Mouse (Mus musculus): ENCODE data around the gene Rbm5. TPM values are rescaled to one million over a fixed set of nuclear protein-coding genes. Genes with fewer than 3 reads are reported as not detected.

The Rbm5 gene
- polyA plus RNA-seq, 1 experiment from 2014 or later: 118 TPM

GRCm38 (mm10) chr9:107698611-107699190, 72.1 kb downstream of the Rbm5 start:
- peak overlapping the region; percentile 1; the same call in 1 of the 2 replicates for H3K9ac ChIP-seq (ENCODE audit: low read length)
- H3K4me2 ChIP-seq (ENCODE audit: low read length): no peak overlapping the region
- no peaks in the 10 kb centered on the region for H3K9me3 ChIP-seq (ENCODE audit: control insufficient read depth, low read length)
- no peak overlapping the region for H3K4me3 ChIP-seq (ENCODE audit: control insufficient read depth in 1 of 2, insufficient read depth in 1 of 2, low read depth in 1 of 2, low read length in 2 of 2)
- peak overlapping the region in 1 of 2 experiments; percentile 9; a peak in 1 of 4 replicates for H3K27ac ChIP-seq (replicated peaks in 1 of 2; ENCODE audit: control insufficient read depth in 1 of 2, insufficient read depth in 1 of 2, low read depth in 2 of 2, low read length in 2 of 2)
- H3K4me1 ChIP-seq (ENCODE audit: control insufficient read depth in 2 of 2, insufficient read depth in 2 of 2, low read length in 2 of 2): peaks cover 45 to 46% of the 10 kb centered on the region in 2 experiments
- no peaks in the 10 kb centered on the region for H3K27me3 ChIP-seq (ENCODE audit: control insufficient read depth, insufficient read depth, low read length)
- no peak for ATAC-seq (ENCODE audit: insufficient number of reproducible peaks, insufficient read depth, low FRiP score, low read depth)
- WGBS: 28% methylated on average over 14 of the region's 14 CpGs
- 0 out of 2 replicates have a peak, but pooled peaks cover 3% of the 10 kb centered on the region for H3K36me3 ChIP-seq (ENCODE audit: control insufficient read depth, insufficient read depth, low read length)

DNA sequence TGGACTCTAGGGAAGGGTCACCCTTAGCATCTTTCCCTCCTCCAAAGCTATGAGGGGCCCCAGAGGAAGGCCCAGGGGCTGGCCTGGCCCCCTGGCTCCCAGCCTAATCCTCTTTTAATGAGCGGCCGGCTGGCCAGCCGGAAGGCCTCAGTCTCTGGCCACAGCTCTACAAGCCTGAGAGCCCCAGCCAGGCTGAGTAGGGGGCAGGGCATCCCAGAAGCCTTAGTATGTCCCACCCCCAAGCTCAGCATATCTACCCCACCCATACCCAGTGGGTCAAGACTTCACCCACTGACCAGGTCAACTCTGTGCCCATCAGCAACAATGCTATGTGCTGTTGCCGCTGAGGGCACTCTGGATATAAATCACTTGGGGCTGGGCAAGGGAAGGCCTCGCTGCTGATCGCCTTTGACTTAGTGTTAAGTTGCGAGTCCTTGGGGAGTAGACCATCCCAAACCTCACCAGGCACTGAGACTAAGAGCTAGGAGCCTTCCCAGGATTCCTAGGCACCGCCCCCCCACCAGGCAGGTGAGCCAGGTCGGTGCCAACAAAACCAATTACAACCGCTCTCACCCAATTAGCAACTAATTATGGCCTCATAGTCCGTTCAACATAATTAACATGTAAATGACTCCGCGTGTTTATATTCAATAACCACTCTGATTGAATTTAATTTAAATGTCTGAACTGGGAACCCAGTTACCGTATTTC, 72.8 kb downstream of the Rbm5 start:
- Histone ChIP-seq H3K4me1 (ENCODE audit: control insufficient read depth in 2 of 2, insufficient read depth in 2 of 2, low read length in 2 of 2) (peaks cover 50 to 52% of the 10 kb centered on the region in 2 experiments), H3K4me2 (ENCODE audit: low read length) (no peak overlapping the region), H3K9ac (ENCODE audit: low read length) (no peak overlapping the region), H3K4me3 (ENCODE audit: control insufficient read depth in 1 of 2, insufficient read depth in 1 of 2, low read depth in 1 of 2, low read length in 2 of 2) (no peak overlapping the region), H3K9me3 (ENCODE audit: control insufficient read depth, low read length) (no peaks in the 10 kb centered on the region), H3K27me3 (ENCODE audit: control insufficient read depth, insufficient read depth, low read length) (no peaks in the 10 kb centered on the region), H3K36me3 (ENCODE audit: control insufficient read depth, insufficient read depth, low read length) (0 out of 2 replicates have a peak, but pooled peaks cover 3% of the 10 kb centered on the region), H3K27ac (replicated peaks in 1 of 2; ENCODE audit: control insufficient read depth in 1 of 2, insufficient read depth in 1 of 2, low read depth in 2 of 2, low read length in 2 of 2) (no peak overlapping the region)
- no peak for ATAC-seq (ENCODE audit: insufficient number of reproducible peaks, insufficient read depth, low FRiP score, low read depth)
- 49% methylated on average over 14 of the region's 14 CpGs for WGBS

- H3K4me1 ChIP-seq (ENCODE audit: control insufficient read depth in 2 of 2, insufficient read depth in 2 of 2, low read length in 2 of 2): peaks cover 49 to 53% of the 10 kb centered on the region in 2 experiments
- 65% methylated on average over 9 of the region's 9 CpGs for WGBS
- no peaks in the 10 kb centered on the region for H3K9me3 ChIP-seq (ENCODE audit: control insufficient read depth, low read length)
- ATAC-seq (ENCODE audit: insufficient number of reproducible peaks, insufficient read depth, low FRiP score, low read depth): no peak
- peak overlapping the region in 1 of 2 experiments; percentile 50; a peak in 2 of 4 replicates for H3K27ac ChIP-seq (replicated peaks in 1 of 2; ENCODE audit: control insufficient read depth in 1 of 2, insufficient read depth in 1 of 2, low read depth in 2 of 2, low read length in 2 of 2)
- H3K4me2 ChIP-seq (ENCODE audit: low read length): no peak overlapping the region
- peaks cover 4% of the 10 kb centered on the region; the same call in 1 of the 2 replicates for H3K36me3 ChIP-seq (ENCODE audit: control insufficient read depth, insufficient read depth, low read length)
- no peak overlapping the region for H3K4me3 ChIP-seq (ENCODE audit: control insufficient read depth in 1 of 2, insufficient read depth in 1 of 2, low read depth in 1 of 2, low read length in 2 of 2)
- H3K9ac ChIP-seq (ENCODE audit: low read length): no peak overlapping the region
- H3K27me3 ChIP-seq (ENCODE audit: control insufficient read depth, insufficient read depth, low read length): no peaks in the 10 kb centered on the region
Measured at GRCm38 (mm10) chr9:107696845-107697610, 73.8 kb downstream of the Rbm5 start.

GRCm38 (mm10) chr9:107696106-107696479, 74.7 kb downstream of the Rbm5 start:
- peaks cover 8% of the 10 kb centered on the region; the same call in 1 of the 2 replicates for H3K36me3 ChIP-seq (ENCODE audit: control insufficient read depth, insufficient read depth, low read length)
- 48% methylated on average over 6 of the region's 6 CpGs for WGBS
- no peak overlapping the region for H3K9ac ChIP-seq (ENCODE audit: low read length)
- H3K4me2 ChIP-seq (ENCODE audit: low read length): no peak overlapping the region
- H3K9me3 ChIP-seq (ENCODE audit: control insufficient read depth, low read length): no peaks in the 10 kb centered on the region
- peaks cover 46 to 53% of the 10 kb centered on the region in 2 experiments for H3K4me1 ChIP-seq (ENCODE audit: control insufficient read depth in 2 of 2, insufficient read depth in 2 of 2, low read length in 2 of 2)
- no peak for ATAC-seq (ENCODE audit: insufficient number of reproducible peaks, insufficient read depth, low FRiP score, low read depth)
- no peak overlapping the region for H3K4me3 ChIP-seq (ENCODE audit: control insufficient read depth in 1 of 2, insufficient read depth in 1 of 2, low read depth in 1 of 2, low read length in 2 of 2)
- no peaks in the 10 kb centered on the region for H3K27me3 ChIP-seq (ENCODE audit: control insufficient read depth, insufficient read depth, low read length)
- H3K27ac ChIP-seq (replicated peaks in 1 of 2; ENCODE audit: control insufficient read depth in 1 of 2, insufficient read depth in 1 of 2, low read depth in 2 of 2, low read length in 2 of 2): peak overlapping the region in 1 of 2 experiments; percentile 50; a peak in 1 of 4 replicates

GRCm38 (mm10) chr9:107695441-107696105, 75.2 kb downstream of the Rbm5 start:
- Histone ChIP-seq H3K4me3 (ENCODE audit: control insufficient read depth in 1 of 2, insufficient read depth in 1 of 2, low read depth in 1 of 2, low read length in 2 of 2) (no peak overlapping the region), H3K36me3 (ENCODE audit: control insufficient read depth, insufficient read depth, low read length) (peaks cover 6% of the 10 kb centered on the region; the same call in 1 of the 2 replicates), H3K27me3 (ENCODE audit: control insufficient read depth, insufficient read depth, low read length) (no peaks in the 10 kb centered on the region), H3K4me1 (ENCODE audit: control insufficient read depth in 2 of 2, insufficient read depth in 2 of 2, low read length in 2 of 2) (peaks cover 45 to 53% of the 10 kb centered on the region in 2 experiments), H3K27ac (replicated peaks in 1 of 2; ENCODE audit: control insufficient read depth in 1 of 2, insufficient read depth in 1 of 2, low read depth in 2 of 2, low read length in 2 of 2) (0 out of 4 replicates have a peak overlapping the region, but pooled peaks of 1 of the 2 experiments have one; percentile 19), H3K9me3 (ENCODE audit: control insufficient read depth, low read length) (no peaks in the 10 kb centered on the region), H3K9ac (ENCODE audit: low read length) (no peak overlapping the region), H3K4me2 (ENCODE audit: low read length) (no peak overlapping the region)
- 82% methylated on average over 12 of the region's 12 CpGs for WGBS
- no peak for ATAC-seq (ENCODE audit: insufficient number of reproducible peaks, insufficient read depth, low FRiP score, low read depth)

DNA sequence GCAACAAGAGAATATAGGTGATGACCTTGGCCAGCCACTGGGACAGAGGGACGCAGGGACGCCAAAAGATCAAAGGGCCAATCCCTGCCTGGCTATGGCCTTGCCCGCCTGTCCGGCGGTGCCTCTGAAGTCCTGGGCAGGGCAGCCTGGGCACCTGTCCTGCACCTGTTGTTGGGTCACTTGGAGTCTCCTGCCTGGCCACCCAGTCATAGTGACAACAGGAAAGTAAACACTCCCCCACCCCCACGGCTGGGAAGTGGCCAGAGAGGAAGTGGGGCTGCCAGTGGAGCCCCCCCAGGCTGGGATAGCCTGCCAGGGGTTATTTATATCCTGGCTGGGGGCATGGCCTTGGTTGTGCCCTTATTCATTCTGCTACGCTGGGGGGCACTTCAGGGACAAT, 76.2 kb downstream of the Rbm5 start:
- no peak for ATAC-seq (ENCODE audit: insufficient number of reproducible peaks, insufficient read depth, low FRiP score, low read depth)
- H3K9ac ChIP-seq (ENCODE audit: low read length): no peak overlapping the region
- H3K27ac ChIP-seq (replicated peaks in 1 of 2; ENCODE audit: control insufficient read depth in 1 of 2, insufficient read depth in 1 of 2, low read depth in 2 of 2, low read length in 2 of 2): no peak overlapping the region
- H3K27me3 ChIP-seq (ENCODE audit: control insufficient read depth, insufficient read depth, low read length): no peaks in the 10 kb centered on the region
- peaks cover 38 to 44% of the 10 kb centered on the region in 2 experiments for H3K4me1 ChIP-seq (ENCODE audit: control insufficient read depth in 2 of 2, insufficient read depth in 2 of 2, low read length in 2 of 2)
- H3K4me3 ChIP-seq (ENCODE audit: control insufficient read depth in 1 of 2, insufficient read depth in 1 of 2, low read depth in 1 of 2, low read length in 2 of 2): no peak overlapping the region
- no peak overlapping the region for H3K4me2 ChIP-seq (ENCODE audit: low read length)
- peaks cover 7% of the 10 kb centered on the region; the same call in 1 of the 2 replicates for H3K36me3 ChIP-seq (ENCODE audit: control insufficient read depth, insufficient read depth, low read length)
- no peaks in the 10 kb centered on the region for H3K9me3 ChIP-seq (ENCODE audit: control insufficient read depth, low read length)
- 63% methylated on average over 7 of the region's 7 CpGs for WGBS

- Histone ChIP-seq H3K27me3 (ENCODE audit: control insufficient read depth, insufficient read depth, low read length) (no peaks in the 10 kb centered on the region), H3K9me3 (ENCODE audit: control insufficient read depth, low read length) (no peaks in the 10 kb centered on the region), H3K27ac (replicated peaks in 1 of 2; ENCODE audit: control insufficient read depth in 1 of 2, insufficient read depth in 1 of 2, low read depth in 2 of 2, low read length in 2 of 2) (no peak overlapping the region), H3K4me3 (ENCODE audit: control insufficient read depth in 1 of 2, insufficient read depth in 1 of 2, low read depth in 1 of 2, low read length in 2 of 2) (no peak overlapping the region), H3K36me3 (ENCODE audit: control insufficient read depth, insufficient read depth, low read length) (peaks cover 8% of the 10 kb centered on the region; the same call in 1 of the 2 replicates), H3K4me2 (ENCODE audit: low read length) (no peak overlapping the region), H3K9ac (ENCODE audit: low read length) (no peak overlapping the region), H3K4me1 (ENCODE audit: control insufficient read depth in 2 of 2, insufficient read depth in 2 of 2, low read length in 2 of 2) (peaks cover 27 to 34% of the 10 kb centered on the region in 2 experiments)
- ATAC-seq (ENCODE audit: insufficient number of reproducible peaks, insufficient read depth, low FRiP score, low read depth): no peak
- WGBS: 58% methylated on average over 4 of the region's 4 CpGs
Measured at GRCm38 (mm10) chr9:107693433-107693987, 77.3 kb downstream of the Rbm5 start.

Data from heart, embryonic 14.5 days (tissue).